Mouse (Mus musculus): ENCODE data around the gene Cntn5. TPM values are rescaled to one million over a fixed set of nuclear protein-coding genes. Genes with fewer than 3 reads are reported as not detected.

The Cntn5 gene
- polyA plus RNA-seq, 1 experiment from 2014 or later, result not detected

DNA sequence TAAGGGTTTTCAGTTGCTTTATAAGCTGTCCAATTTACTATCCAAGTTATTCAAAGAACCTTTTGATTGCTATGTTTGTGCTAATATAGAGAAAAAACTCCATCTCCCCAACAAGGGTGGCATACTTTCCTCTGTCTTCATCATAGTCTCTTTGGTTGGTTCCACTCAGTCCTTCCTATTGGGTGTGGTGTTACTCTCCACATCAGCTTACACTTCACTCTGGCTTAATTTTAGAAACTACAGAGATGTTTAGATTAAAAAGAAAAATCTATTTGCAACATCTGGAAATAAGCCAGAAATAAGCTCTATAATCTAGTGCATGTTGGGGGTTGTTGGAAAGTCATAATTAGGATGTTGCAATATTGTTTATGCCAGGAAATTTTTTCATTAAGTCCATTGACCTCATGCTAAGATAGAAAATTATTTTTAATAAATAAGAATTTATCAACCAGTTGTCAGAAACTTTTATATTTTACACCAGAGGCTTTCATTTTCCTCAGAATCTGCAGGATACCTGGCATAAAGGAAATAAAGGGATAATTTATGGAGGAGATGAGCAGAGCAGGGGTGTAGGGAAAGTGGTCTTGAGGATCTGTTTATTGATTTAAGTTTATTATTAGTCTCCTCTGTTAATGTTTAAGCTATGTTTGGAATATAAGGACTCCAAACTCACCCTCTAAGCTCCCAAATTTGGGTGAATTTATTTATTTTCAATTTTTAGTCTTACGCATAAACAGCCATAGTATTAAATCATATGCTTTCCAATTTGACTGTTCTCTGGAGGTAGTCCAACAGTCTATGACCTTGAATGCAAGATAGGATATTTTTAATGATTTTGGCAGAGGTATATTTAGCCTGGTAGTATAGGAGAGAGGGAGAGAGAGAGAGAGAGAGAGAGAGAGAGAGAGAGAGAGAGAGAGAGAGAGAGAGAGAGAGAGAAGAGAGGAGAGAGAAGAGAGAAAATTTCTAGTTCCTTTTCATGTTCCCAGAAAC lies 966.8 kb downstream of the Cntn5 start:
- H3K36me3 ChIP-seq (ENCODE audit: inconsistent target), result no peaks in the 10 kb centered on the region
- no peak overlapping the region for H3K4me3 ChIP-seq (ENCODE audit: inconsistent target)
- H3K79me2 ChIP-seq (ENCODE audit: inconsistent target), result no peaks in the 10 kb centered on the region
- WGBS (ENCODE audit: missing documents), result 100% methylated on average over 1 of the region's 1 CpGs
- no peak overlapping the region for H3K27ac ChIP-seq

DNA sequence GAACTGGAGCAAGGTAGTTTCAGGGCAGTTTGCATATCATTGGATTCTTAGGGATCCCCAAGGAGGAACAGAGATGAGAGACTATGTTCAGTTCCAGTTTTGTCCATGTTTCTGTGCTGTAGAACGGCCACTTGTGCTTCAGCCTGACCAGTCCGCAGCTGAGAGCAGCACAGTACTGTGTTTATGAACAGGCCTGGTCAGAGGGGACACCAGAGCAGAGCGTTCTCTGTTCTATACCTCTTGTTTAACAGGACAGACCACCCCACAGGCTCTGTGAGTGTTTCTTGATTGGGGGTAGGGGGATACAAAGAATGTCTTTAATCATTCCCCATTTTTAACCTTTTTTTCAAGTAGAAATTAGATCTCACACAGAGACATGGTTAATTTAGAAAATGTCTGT lies 984.0 kb downstream of the Cntn5 start:
- no peak overlapping the region for H3K27ac ChIP-seq
- WGBS (ENCODE audit: missing documents), result 89% methylated on average over 3 of the region's 3 CpGs
- no peak overlapping the region for H3K4me3 ChIP-seq (ENCODE audit: inconsistent target)
- H3K36me3 ChIP-seq (ENCODE audit: inconsistent target), result no peaks in the 10 kb centered on the region
- H3K79me2 ChIP-seq (ENCODE audit: inconsistent target), result no peaks in the 10 kb centered on the region

DNA sequence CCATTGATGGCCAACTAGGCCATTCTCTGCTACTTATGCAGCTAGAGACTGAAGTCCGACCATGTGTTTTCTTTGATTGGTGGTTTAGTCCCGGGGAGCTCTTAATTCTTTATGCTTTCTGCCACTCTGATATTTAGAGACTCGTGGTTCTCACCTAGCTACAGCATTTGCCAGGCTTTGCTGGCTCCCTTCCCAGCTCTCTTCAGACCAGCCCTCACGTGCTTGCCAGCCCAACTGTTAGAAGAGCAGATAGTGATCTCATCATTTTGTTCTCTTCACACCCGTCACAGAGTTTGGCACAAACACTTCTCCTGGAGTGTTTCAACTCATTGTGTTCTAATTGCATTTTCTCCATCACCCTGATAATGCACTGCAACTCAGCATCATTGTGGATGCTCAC lies 1005.5 kb downstream of the Cntn5 start:
- no peak overlapping the region for H3K27ac ChIP-seq
- no peaks in the 10 kb centered on the region for H3K36me3 ChIP-seq (ENCODE audit: inconsistent target)
- H3K4me3 ChIP-seq (ENCODE audit: inconsistent target), result no peak overlapping the region
- no peaks in the 10 kb centered on the region for H3K79me2 ChIP-seq (ENCODE audit: inconsistent target)
- 66% methylated on average over 5 of the region's 5 CpGs for WGBS (ENCODE audit: missing documents)

- 84% methylated on average over 6 of the region's 6 CpGs for WGBS (ENCODE audit: missing documents)
- Histone ChIP-seq H3K36me3 (ENCODE audit: inconsistent target) (no peaks in the 10 kb centered on the region), H3K79me2 (ENCODE audit: inconsistent target) (no peaks in the 10 kb centered on the region), H3K27ac (no peak overlapping the region), H3K4me3 (ENCODE audit: inconsistent target) (no peak overlapping the region)
These were observed 1018.4 kb downstream of the Cntn5 start for GRCm38 (mm10) chr9:9886210-9886609.

DNA sequence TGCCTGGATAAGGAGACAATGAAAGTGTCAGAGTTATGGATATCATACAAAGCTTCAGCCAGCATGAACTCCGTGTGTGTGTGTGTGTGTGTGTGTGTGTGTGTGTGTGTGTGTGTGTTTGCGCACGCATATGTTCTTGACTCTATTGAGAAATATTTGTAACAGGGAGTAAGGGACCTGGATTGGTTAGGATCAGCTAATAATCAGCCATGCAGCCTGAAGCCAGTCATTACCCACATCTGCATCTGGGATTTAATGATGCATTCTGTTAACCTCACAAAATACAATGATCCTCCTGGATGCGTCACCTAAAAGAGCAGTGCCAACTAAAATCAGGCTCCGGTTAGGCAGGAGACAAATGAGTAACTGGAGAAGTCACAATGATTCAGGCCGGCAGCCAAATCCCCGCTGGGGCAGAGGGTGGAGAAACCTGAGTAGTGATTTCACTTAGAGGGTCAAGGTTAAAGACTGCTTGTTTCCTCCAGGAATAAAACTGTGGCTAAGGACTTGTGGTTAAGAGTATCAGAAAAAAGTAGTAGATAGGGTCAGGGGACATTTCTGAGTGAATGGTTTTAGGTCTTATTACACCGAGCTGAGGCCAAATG lies 1021.7 kb downstream of the Cntn5 start:
- Histone ChIP-seq H3K27ac (no peak overlapping the region), H3K4me3 (ENCODE audit: inconsistent target) (no peak overlapping the region), H3K79me2 (ENCODE audit: inconsistent target) (no peaks in the 10 kb centered on the region), H3K36me3 (ENCODE audit: inconsistent target) (no peaks in the 10 kb centered on the region)
- 84% methylated on average over 8 of the region's 8 CpGs for WGBS (ENCODE audit: missing documents)

DNA sequence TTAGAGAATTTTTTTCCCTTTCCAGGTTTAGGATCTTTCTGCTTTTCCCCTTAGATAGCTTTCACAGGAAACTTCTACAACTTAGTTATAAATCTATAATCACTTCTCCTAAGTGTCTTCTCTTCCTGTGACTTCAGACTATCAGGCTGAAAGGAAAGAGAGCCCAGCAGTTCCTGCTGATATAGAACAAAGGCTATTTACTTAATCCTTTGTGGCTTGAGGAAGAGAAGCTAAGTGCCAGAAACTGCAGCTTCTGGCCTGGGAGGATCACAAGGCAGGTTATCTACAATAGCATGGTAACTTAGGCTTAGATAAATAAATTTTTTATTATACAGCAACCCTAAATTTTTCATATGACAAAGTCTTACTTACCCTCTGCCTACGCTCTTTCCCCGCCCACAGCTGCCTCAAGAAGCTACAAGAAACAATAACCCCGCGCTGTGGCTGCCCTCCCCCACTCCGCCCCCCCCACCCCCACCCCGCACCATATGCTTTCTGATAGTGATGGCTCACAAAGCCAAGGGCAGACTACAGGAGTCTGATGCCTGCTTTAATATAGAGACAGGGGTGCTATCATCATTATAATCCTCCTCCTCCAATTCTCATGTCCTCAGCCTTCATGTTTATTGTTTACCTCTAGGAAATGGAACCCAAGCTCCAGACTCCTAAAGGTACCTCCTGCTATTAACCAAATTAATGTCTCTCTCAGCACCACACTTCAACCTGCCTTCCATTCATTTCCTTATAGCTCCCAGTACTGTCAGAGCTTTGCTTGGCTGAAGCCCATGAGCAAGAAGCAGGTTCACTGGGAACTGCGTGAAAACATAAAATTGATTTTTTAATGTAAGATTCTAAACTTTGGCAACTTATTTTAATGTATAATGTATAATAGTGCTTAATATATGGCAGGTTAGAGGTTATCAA lies 1032.2 kb downstream of the Cntn5 start:
- Histone ChIP-seq H3K4me3 (ENCODE audit: inconsistent target) (no peak overlapping the region), H3K79me2 (ENCODE audit: inconsistent target) (no peaks in the 10 kb centered on the region), H3K36me3 (ENCODE audit: inconsistent target) (no peaks in the 10 kb centered on the region), H3K27ac (no peak overlapping the region)
- WGBS (ENCODE audit: missing documents), result 47% methylated on average over 5 of the region's 7 CpGs

DNA sequence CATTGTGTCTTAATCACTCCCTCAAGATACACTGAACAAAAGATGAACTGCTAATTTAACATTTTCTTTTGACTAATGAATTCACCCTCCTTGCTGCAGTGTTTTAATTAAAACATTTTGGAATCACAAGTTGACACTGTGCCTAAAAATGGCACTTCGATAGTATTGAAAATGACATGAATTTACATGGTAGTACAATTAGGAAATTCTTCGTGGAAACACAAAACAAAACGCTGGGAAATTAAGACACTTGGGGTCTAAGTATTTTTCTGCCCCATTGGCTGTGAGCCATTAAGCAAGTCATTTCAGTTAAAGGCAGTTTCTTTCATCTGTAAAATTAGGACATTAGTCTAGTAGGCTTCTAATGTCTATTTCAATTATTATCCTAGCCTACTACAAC lies 1043.9 kb downstream of the Cntn5 start:
- no peak overlapping the region for H3K27ac ChIP-seq
- WGBS (ENCODE audit: missing documents), result 87% methylated on average over 3 of the region's 3 CpGs
- H3K4me3 ChIP-seq (ENCODE audit: inconsistent target), result no peak overlapping the region
- H3K36me3 ChIP-seq (ENCODE audit: inconsistent target), result no peaks in the 10 kb centered on the region
- no peaks in the 10 kb centered on the region for H3K79me2 ChIP-seq (ENCODE audit: inconsistent target)

- no peaks in the 10 kb centered on the region for H3K79me2 ChIP-seq (ENCODE audit: inconsistent target)
- H3K27ac ChIP-seq, result no peak overlapping the region
- no peaks in the 10 kb centered on the region for H3K36me3 ChIP-seq (ENCODE audit: inconsistent target)
- WGBS (ENCODE audit: missing documents), result 25% methylated on average over 1 of the region's 1 CpGs
- no peak overlapping the region for H3K4me3 ChIP-seq (ENCODE audit: inconsistent target)
These were observed 1045.3 kb downstream of the Cntn5 start for GRCm38 (mm10) chr9:9859323-9859722.

DNA sequence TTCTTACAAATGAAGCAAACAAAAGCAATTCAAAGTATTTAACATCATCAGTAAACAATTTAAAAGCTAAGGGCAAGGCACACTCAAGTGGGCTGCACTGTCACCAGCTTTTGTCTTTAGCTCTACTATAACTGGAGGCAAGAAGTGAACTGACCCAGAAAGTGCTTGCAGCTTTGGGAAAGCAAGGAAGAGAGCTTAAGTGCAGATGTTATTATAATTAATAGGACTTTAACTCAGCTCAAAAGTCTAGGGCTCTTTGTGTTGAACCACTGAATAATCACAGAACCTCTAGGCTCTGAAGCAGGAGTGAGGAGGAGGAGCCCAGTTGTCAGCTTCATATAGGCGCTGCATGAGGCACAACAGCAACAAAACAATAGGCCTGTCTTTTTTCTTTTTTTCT lies 1049.8 kb downstream of the Cntn5 start:
- no peak overlapping the region for H3K4me3 ChIP-seq (ENCODE audit: inconsistent target)
- WGBS (ENCODE audit: missing documents), result 56% methylated on average over 1 of the region's 1 CpGs
- H3K79me2 ChIP-seq (ENCODE audit: inconsistent target), result no peaks in the 10 kb centered on the region

DNA sequence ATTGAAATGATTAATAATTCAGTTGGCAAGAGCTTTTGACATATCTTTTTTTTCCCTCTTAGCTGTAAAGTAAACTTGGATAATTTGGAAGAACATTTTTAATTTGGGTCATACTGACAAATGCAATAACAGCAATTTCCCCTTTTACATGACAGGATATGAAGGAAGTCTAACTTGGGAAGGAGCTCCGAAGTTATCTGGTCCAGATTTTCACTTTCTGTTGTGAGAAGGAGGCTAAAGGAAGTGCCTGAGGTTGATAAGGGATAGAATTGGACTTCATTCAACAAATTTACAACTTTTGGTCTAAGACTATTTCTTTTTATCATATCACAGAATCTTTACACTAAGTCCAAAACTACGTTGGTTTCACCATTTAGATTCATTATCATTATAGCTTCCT lies 1074.3 kb downstream of the Cntn5 start:
- no peaks in the 10 kb centered on the region for H3K36me3 ChIP-seq (ENCODE audit: inconsistent target)
- WGBS (ENCODE audit: missing documents), result 0% methylated on average over 2 of the region's 2 CpGs
- no peaks in the 10 kb centered on the region for H3K79me2 ChIP-seq (ENCODE audit: inconsistent target)
- H3K27ac ChIP-seq, result no peak overlapping the region
- no peak overlapping the region for H3K4me3 ChIP-seq (ENCODE audit: inconsistent target)

More for the DNA sequence above, 1049.8 kb downstream of the Cntn5 start:
- no peaks in the 10 kb centered on the region for H3K36me3 ChIP-seq (ENCODE audit: inconsistent target)
- no peak overlapping the region for H3K27ac ChIP-seq

- no peaks in the 10 kb centered on the region for H3K36me3 ChIP-seq (ENCODE audit: inconsistent target)
- H3K4me3 ChIP-seq (ENCODE audit: inconsistent target), result no peak overlapping the region
- WGBS (ENCODE audit: missing documents), result 71% methylated on average over 1 of the region's 1 CpGs
- H3K79me2 ChIP-seq (ENCODE audit: inconsistent target), result no peaks in the 10 kb centered on the region
- no peak overlapping the region for H3K27ac ChIP-seq
These were observed 1084.6 kb downstream of the Cntn5 start for GRCm38 (mm10) chr9:9819963-9820362.

- no peaks in the 10 kb centered on the region for H3K79me2 ChIP-seq (ENCODE audit: inconsistent target)
- H3K4me3 ChIP-seq (ENCODE audit: inconsistent target), result no peak overlapping the region
- H3K27ac ChIP-seq, result no peak overlapping the region
- no peaks in the 10 kb centered on the region for H3K36me3 ChIP-seq (ENCODE audit: inconsistent target)
- 63% methylated on average over 2 of the region's 2 CpGs for WGBS (ENCODE audit: missing documents)
These were observed 1087.1 kb downstream of the Cntn5 start for GRCm38 (mm10) chr9:9817477-9817876.

DNA sequence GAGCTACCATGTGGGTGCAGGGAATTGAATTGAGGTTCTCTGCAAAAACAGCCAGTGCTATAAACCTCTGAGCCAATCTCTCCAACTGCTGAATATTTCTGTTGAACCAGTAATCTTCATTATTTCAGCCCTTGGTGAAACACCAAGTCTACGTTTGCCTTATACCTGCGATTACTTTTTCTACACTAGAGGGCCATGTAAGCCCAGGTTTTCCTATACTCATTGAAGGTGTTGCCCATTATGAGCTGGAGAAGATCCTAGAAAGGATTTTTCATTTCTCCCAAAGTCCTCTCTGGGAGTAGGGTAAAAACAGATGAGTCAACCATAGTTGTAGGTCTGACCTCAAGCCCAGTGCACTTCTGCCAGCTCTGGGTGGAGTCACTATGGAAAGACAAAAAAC lies 1105.0 kb downstream of the Cntn5 start:
- WGBS (ENCODE audit: missing documents), result 83% methylated on average over 2 of the region's 2 CpGs
- Histone ChIP-seq H3K4me3 (ENCODE audit: inconsistent target) (no peak overlapping the region), H3K36me3 (ENCODE audit: inconsistent target) (no peaks in the 10 kb centered on the region), H3K27ac (no peak overlapping the region), H3K79me2 (ENCODE audit: inconsistent target) (no peaks in the 10 kb centered on the region)

GRCm38 (mm10) chr9:9783680-9784079 lies 1120.9 kb downstream of the Cntn5 start:
- H3K79me2 ChIP-seq (ENCODE audit: inconsistent target), result no peaks in the 10 kb centered on the region
- 39% methylated on average over 3 of the region's 3 CpGs for WGBS (ENCODE audit: missing documents)
- no peak overlapping the region for H3K4me3 ChIP-seq (ENCODE audit: inconsistent target)
- H3K36me3 ChIP-seq (ENCODE audit: inconsistent target), result no peaks in the 10 kb centered on the region
- H3K27ac ChIP-seq, result no peak overlapping the region

Data from macrophage (primary cell).